Mouse (Mus musculus) neutrophil, adult 5-6 weeks (primary cell): Measurements from ENCODE around the gene Kiss1. TPM values are rescaled to one million over a fixed set of nuclear protein-coding genes. Genes with fewer than 3 reads are reported as not detected.

Experiments
- ATAC-seq: fragments of 151-379, 151-347 bp; 2 replicates; pipeline ENCODE4 v1.8.0; 2017; ENCODE audit warnings: mild to moderate bottlenecking, moderate TSS enrichment; ENCODE audit not compliant: insufficient number of reproducible peaks, poor library complexity, low FRiP score, severe bottlenecking; ENCODE audit errors: extremely low read depth
- total RNA-seq: library from RNA; stranded (forward); fragments of 200-1000 nt; gene quantifications from 2 replicates; pipeline ENCODE4 v1.2.3, GENCODE M21; 2017

The Kiss1 gene
- total RNA-seq, 1 experiment from 2014 or later, result not detected

GRCm38 (mm10) chr1:133351762-133352161 is 30.1 kb downstream of the Kiss1 start:
- ATAC-seq, result no peak

- ATAC-seq, result peak; percentile 71
Measured at GRCm38 (mm10) chr1:133353371-133353809, 31.7 kb downstream of the Kiss1 start.

- ATAC-seq, result no peak
Measured at GRCm38 (mm10) chr1:133355469-133355868, 33.8 kb downstream of the Kiss1 start.

GRCm38 (mm10) chr1:133355912-133356311 is 34.2 kb downstream of the Kiss1 start:
- ATAC-seq, result no peak

GRCm38 (mm10) chr1:133356330-133356729 is 34.7 kb downstream of the Kiss1 start:
- ATAC-seq, result peak; percentile 27

GRCm38 (mm10) chr1:133361006-133361405 is 39.3 kb downstream of the Kiss1 start:
- no peak for ATAC-seq

GRCm38 (mm10) chr1:133362103-133362502 is 40.4 kb downstream of the Kiss1 start:
- ATAC-seq, result no peak

GRCm38 (mm10) chr1:133363276-133364021 is 41.8 kb downstream of the Kiss1 start, which contains the start of gene Etnk2:
Gene Etnk2 (plus strand): TSS chr1:133363572.
- no peak for ATAC-seq

GRCm38 (mm10) chr1:133364022-133364630 is 42.5 kb downstream of the Kiss1 start:
- ATAC-seq, result no peak

- no peak for ATAC-seq
Measured at GRCm38 (mm10) chr1:133364890-133365289, 43.2 kb downstream of the Kiss1 start.

GRCm38 (mm10) chr1:133366951-133367605 is 45.4 kb downstream of the Kiss1 start:
- no peak for ATAC-seq

- no peak for ATAC-seq
Measured at GRCm38 (mm10) chr1:133367606-133368488, 46.2 kb downstream of the Kiss1 start.

GRCm38 (mm10) chr1:133368644-133369043 is 47.0 kb downstream of the Kiss1 start:
- ATAC-seq, result no peak

- no peak for ATAC-seq
Measured at GRCm38 (mm10) chr1:133370352-133370751, 48.7 kb downstream of the Kiss1 start.

GRCm38 (mm10) chr1:133371431-133371830 is 49.8 kb downstream of the Kiss1 start:
- ATAC-seq, result no peak

- no peak for ATAC-seq
Measured at GRCm38 (mm10) chr1:133372113-133372512, 50.4 kb downstream of the Kiss1 start.

- ATAC-seq, result no peak
Measured at GRCm38 (mm10) chr1:133375696-133376346, 54.1 kb downstream of the Kiss1 start.

- ATAC-seq, result no peak
Measured at GRCm38 (mm10) chr1:133377547-133377946, 55.9 kb downstream of the Kiss1 start.
